12 mouse cellular contexts compared by ENCODE assay signal in the genomic region with DNA sequence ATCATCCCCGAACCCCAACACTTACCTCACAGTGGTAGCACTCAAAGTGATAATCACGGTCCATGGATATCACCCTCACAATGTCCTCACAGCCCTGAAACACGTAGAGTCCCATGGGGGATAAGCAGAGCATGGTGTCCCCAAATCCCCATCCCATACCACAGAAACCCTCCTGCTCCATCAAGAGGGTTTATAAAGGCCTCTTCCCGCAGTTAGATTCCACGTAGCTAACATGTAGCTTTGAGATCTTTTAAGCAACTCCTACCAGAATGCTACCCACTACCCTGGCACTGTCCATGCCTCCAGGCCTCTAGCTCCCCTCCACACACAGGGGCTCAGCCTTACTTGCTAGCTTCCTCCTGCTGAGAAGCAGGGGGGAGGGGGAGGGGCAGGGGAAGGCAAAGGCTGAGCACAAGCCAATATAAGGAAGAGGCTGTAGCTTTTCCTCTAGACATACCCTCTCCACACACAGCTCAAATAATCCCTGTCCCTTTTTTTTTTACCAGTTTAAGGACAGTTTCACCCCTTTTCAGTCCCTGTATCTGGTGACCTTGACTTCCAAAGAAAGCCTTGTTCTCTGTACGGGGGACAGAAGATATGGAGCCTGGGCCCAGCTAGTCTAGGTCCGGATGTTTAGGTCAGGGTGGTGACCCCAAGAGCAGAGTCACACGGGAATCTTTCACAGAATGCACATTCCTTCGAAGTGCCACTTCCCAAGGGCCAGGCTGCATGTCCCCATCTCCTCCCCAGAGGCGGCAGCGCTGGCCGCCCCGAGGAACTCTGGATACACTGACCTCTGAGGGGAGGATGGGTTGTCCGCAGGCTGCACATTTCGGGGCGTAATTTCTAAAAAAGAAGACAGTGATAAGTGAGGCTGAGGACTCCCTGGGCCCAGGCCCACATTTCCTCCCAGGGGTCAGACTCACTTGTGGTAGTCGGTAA. TPM values are rescaled to one million over a fixed set of nuclear protein-coding genes. Genes with fewer than 3 reads are reported as not detected.
DNase-seq lines count a peak whose midpoint lies in the region; ATAC-seq lines count a peak whose summit lies in the region.
"Had no signal": no experiment of that assay in that cellular context is flagged by ENCODE, and none has a peak within 500 bp of the region (broad histone marks: within the 10 kb centered on the region; RNA-seq: fewer than 3 reads in every experiment).

No protein-coding gene starts in this region.

- H3K4me2 ChIP-seq in forebrain, embryonic 16.5 days (ENCODE audit: low read length) = no peak overlapping the region
- H3K4me2 ChIP-seq in midbrain, embryonic 16.5 days (ENCODE audit: low read length) = no peak overlapping the region
- no peak overlapping the region for H3K4me2 ChIP-seq in hindbrain, embryonic 12.5 days (replicated peaks)
- H3K4me2 ChIP-seq in neural tube, embryonic 14.5 days (ENCODE audit: low read depth, low read length) = no peak overlapping the region

- H3K9ac ChIP-seq in forebrain, embryonic 16.5 days (replicated peaks; ENCODE audit: low read depth, low read length) = no peak overlapping the region
- no peak overlapping the region for H3K9ac ChIP-seq in midbrain, embryonic 16.5 days (ENCODE audit: low read depth, low read length)
- no peak overlapping the region for H3K9ac ChIP-seq in hindbrain, embryonic 12.5 days
- no peak overlapping the region for H3K9ac ChIP-seq in neural tube, embryonic 14.5 days (replicated peaks; ENCODE audit: low read depth, low read length)

- DNase-seq in forebrain, embryonic 10.5 days (ENCODE audit: extremely low spot score, low spot score) = peak; percentile 26
- DNase-seq in midbrain, embryonic 10.5 days (ENCODE audit: low spot score) = peak; percentile 48
- DNase-seq in MN1 (ENCODE audit: low spot score) = no peak

- H3K4me1 ChIP-seq in forebrain, embryonic 10.5 days = peaks cover 61% of the 10 kb centered on the region
- H3K4me1 ChIP-seq in forebrain, embryonic 16.5 days (replicated peaks; ENCODE audit: control insufficient read depth, insufficient read depth, low read length) = peaks cover 26% of the 10 kb centered on the region
- peaks cover 61% of the 10 kb centered on the region for H3K4me1 ChIP-seq in midbrain, embryonic 10.5 days
- peaks cover 8% of the 10 kb centered on the region for H3K4me1 ChIP-seq in midbrain, embryonic 16.5 days (ENCODE audit: control insufficient read depth, insufficient read depth, low read length)
- H3K4me1 ChIP-seq in hindbrain, embryonic 12.5 days = peaks cover 43% of the 10 kb centered on the region
- 0 out of 2 replicates have a peak, but pooled peaks cover 10% of the 10 kb centered on the region for H3K4me1 ChIP-seq in neural tube, embryonic 14.5 days (ENCODE audit: control insufficient read depth, insufficient read depth, low read length)

- no peaks in the 10 kb centered on the region for H3K9me3 ChIP-seq in forebrain, embryonic 10.5 days
- H3K9me3 ChIP-seq in forebrain, embryonic 16.5 days (ENCODE audit: control insufficient read depth, low read length) = no peaks in the 10 kb centered on the region
- H3K9me3 ChIP-seq in midbrain, embryonic 10.5 days (replicated peaks) = no peaks in the 10 kb centered on the region
- no peaks in the 10 kb centered on the region for H3K9me3 ChIP-seq in midbrain, embryonic 16.5 days (replicated peaks; ENCODE audit: control insufficient read depth, low read length, poor library complexity, severe bottlenecking)
- no peaks in the 10 kb centered on the region for H3K9me3 ChIP-seq in hindbrain, embryonic 12.5 days (replicated peaks)
- no peaks in the 10 kb centered on the region for H3K9me3 ChIP-seq in neural tube, embryonic 14.5 days (ENCODE audit: control insufficient read depth, low read length)
- H3K9me3 ChIP-seq: megakaryocyte, embryonic 14.5 days had no signal

- H3K4me3 ChIP-seq in forebrain, embryonic 10.5 days = peak overlapping the region; percentile 23
- no peak overlapping the region for H3K4me3 ChIP-seq in forebrain, embryonic 16.5 days (replicated peaks; ENCODE audit: low read length)
- H3K4me3 ChIP-seq in midbrain, embryonic 10.5 days = peak overlapping the region; percentile 27
- no peak overlapping the region for H3K4me3 ChIP-seq in midbrain, embryonic 16.5 days (ENCODE audit: low read depth, low read length)
- H3K4me3 ChIP-seq in hindbrain, embryonic 12.5 days = no peak overlapping the region
- H3K4me3 ChIP-seq in neural tube, embryonic 14.5 days (ENCODE audit: low read depth, low read length) = no peak overlapping the region

- peak overlapping the region; percentile 72 for H3K27ac ChIP-seq in forebrain, embryonic 10.5 days
- H3K27ac ChIP-seq in forebrain, embryonic 16.5 days (ENCODE audit: low read length) = no peak overlapping the region
- H3K27ac ChIP-seq in midbrain, embryonic 10.5 days (replicated peaks) = peak overlapping the region; percentile 71
- no peak overlapping the region for H3K27ac ChIP-seq in midbrain, embryonic 16.5 days (ENCODE audit: low read length)
- peak overlapping the region; percentile 55; the same call in 1 of the 2 replicates for H3K27ac ChIP-seq in hindbrain, embryonic 12.5 days
- H3K27ac ChIP-seq in neural tube, embryonic 14.5 days (ENCODE audit: low read depth, low read length) = peak overlapping the region; percentile 39; the same call in 1 of the 2 replicates

- H3K36me3 ChIP-seq in forebrain, embryonic 10.5 days (replicated peaks) = peaks cover 92% of the 10 kb centered on the region
- H3K36me3 ChIP-seq in forebrain, embryonic 16.5 days (ENCODE audit: control insufficient read depth, insufficient read depth) = no peaks in the 10 kb centered on the region
- H3K36me3 ChIP-seq in midbrain, embryonic 10.5 days = peaks cover 84% of the 10 kb centered on the region
- H3K36me3 ChIP-seq in midbrain, embryonic 16.5 days (ENCODE audit: control insufficient read depth, insufficient read depth, low read length) = no peaks in the 10 kb centered on the region
- peaks cover 34% of the 10 kb centered on the region for H3K36me3 ChIP-seq in hindbrain, embryonic 12.5 days
- H3K36me3 ChIP-seq in neural tube, embryonic 14.5 days (ENCODE audit: control insufficient read depth, insufficient read depth, low read length) = no peaks in the 10 kb centered on the region

- WGBS in forebrain, embryonic 10.5 days = 56% methylated on average over 17 of the region's 17 CpGs
- WGBS in forebrain, embryonic 16.5 days = 66% methylated on average over 17 of the region's 17 CpGs
- 56% methylated on average over 17 of the region's 17 CpGs for WGBS in midbrain, embryonic 10.5 days
- WGBS in midbrain, embryonic 16.5 days = 57% methylated on average over 17 of the region's 17 CpGs
- 51% methylated on average over 17 of the region's 17 CpGs for WGBS in hindbrain, embryonic 12.5 days
- 73% methylated on average over 17 of the region's 17 CpGs for WGBS in neural tube, embryonic 14.5 days

- ATAC-seq in forebrain, embryonic 16.5 days = no peak; the same call in 1 of the 2 replicates
- no peak for ATAC-seq in midbrain, embryonic 16.5 days
- ATAC-seq in hindbrain, embryonic 12.5 days (ENCODE audit: low FRiP score) = no peak
- ATAC-seq in neural tube, embryonic 14.5 days (ENCODE audit: low read depth) = no peak
- no peak for ATAC-seq in megakaryocyte progenitor cell, adult 5-6 weeks (replicated peaks; ENCODE audit: poor library complexity)

- no peaks in the 10 kb centered on the region for H3K27me3 ChIP-seq in forebrain, embryonic 10.5 days (ENCODE audit: poor library complexity, severe bottlenecking)
- no peaks in the 10 kb centered on the region for H3K27me3 ChIP-seq in forebrain, embryonic 16.5 days (replicated peaks; ENCODE audit: control insufficient read depth, insufficient read depth, low read length)
- H3K27me3 ChIP-seq in midbrain, embryonic 10.5 days (ENCODE audit: low read depth, poor library complexity, severe bottlenecking) = no peaks in the 10 kb centered on the region
- peaks cover 7% of the 10 kb centered on the region; the same call in 1 of the 2 replicates for H3K27me3 ChIP-seq in midbrain, embryonic 16.5 days (ENCODE audit: control insufficient read depth, insufficient read depth, low read depth, low read length)
- peaks cover 4% of the 10 kb centered on the region; the same call in 1 of the 2 replicates for H3K27me3 ChIP-seq in hindbrain, embryonic 12.5 days
- H3K27me3 ChIP-seq in neural tube, embryonic 14.5 days (ENCODE audit: control insufficient read depth, insufficient read depth, low read length) = no peaks in the 10 kb centered on the region

RNA-seq across cellular contexts. Expression of a gene that starts 7.6 kb away (rescaled TPM):
- 79.1 and 98.7 TPM in 2 replicates for polyA plus RNA-seq in forebrain, embryonic 10.5 days (2016; fragmentation: Nextera tagmentation; extraction: Ambion mirVana)
- polyA plus RNA-seq in forebrain, embryonic 16.5 days (2015; fragmentation: Nextera tagmentation; extraction: Ambion mirVana) = 8.1 and 8.2 TPM in 2 replicates
- polyA plus RNA-seq in midbrain, embryonic 10.5 days (2016; fragmentation: Nextera tagmentation; extraction: Ambion mirVana) = 66.6 and 88.8 TPM in 2 replicates
- 4.6 and 5.5 TPM in 2 replicates for polyA plus RNA-seq in midbrain, embryonic 16.5 days (2015; fragmentation: Nextera tagmentation; extraction: Ambion mirVana)
- 37.9 and 40.9 TPM in 2 replicates for polyA plus RNA-seq in hindbrain, embryonic 12.5 days (2016; fragmentation: Nextera tagmentation; extraction: Ambion mirVana)
- 2.3 and 5.7 TPM in 2 replicates for polyA plus RNA-seq in neural tube, embryonic 14.5 days (2014; fragmentation: Nextera tagmentation; extraction: Ambion mirVana)
- 1.2 and 2.1 TPM in 2 replicates for total RNA-seq in megakaryocyte progenitor cell, adult 5-6 weeks (2015)
- 0.29 and 1.2 TPM in 2 replicates for total RNA-seq in megakaryocyte progenitor cell, adult 5-6 weeks (2017)

RNA-seq across cellular contexts. Expression of a gene that starts 15.3 kb away (rescaled TPM):
- 59.1 and 65.4 TPM in 2 replicates for polyA plus RNA-seq in forebrain, embryonic 10.5 days (2016; fragmentation: Nextera tagmentation; extraction: Ambion mirVana)
- 25.9 and 29.2 TPM in 2 replicates for polyA plus RNA-seq in forebrain, embryonic 16.5 days (2015; fragmentation: Nextera tagmentation; extraction: Ambion mirVana)
- polyA plus RNA-seq in midbrain, embryonic 10.5 days (2016; fragmentation: Nextera tagmentation; extraction: Ambion mirVana) = 48.0 and 53.8 TPM in 2 replicates
- 12.9 and 13.1 TPM in 2 replicates for polyA plus RNA-seq in midbrain, embryonic 16.5 days (2015; fragmentation: Nextera tagmentation; extraction: Ambion mirVana)
- 32.4 and 37.2 TPM in 2 replicates for polyA plus RNA-seq in hindbrain, embryonic 12.5 days (2016; fragmentation: Nextera tagmentation; extraction: Ambion mirVana)
- polyA plus RNA-seq in neural tube, embryonic 14.5 days (2014; fragmentation: Nextera tagmentation; extraction: Ambion mirVana) = 22.0 and 23.0 TPM in 2 replicates
- 62.1 and 62.7 TPM in 2 replicates for total RNA-seq in megakaryocyte progenitor cell, adult 5-6 weeks (2015)
- 90.7 and 94.0 TPM in 2 replicates for total RNA-seq in megakaryocyte progenitor cell, adult 5-6 weeks (2017)

RNA-seq across cellular contexts. Expression of a gene that starts 36.1 kb away (rescaled TPM):
- polyA plus RNA-seq in forebrain, embryonic 10.5 days (2016; fragmentation: Nextera tagmentation; extraction: Ambion mirVana) = 9.5 and 11.0 TPM in 2 replicates
- 6.9 and 8.3 TPM in 2 replicates for polyA plus RNA-seq in forebrain, embryonic 16.5 days (2015; fragmentation: Nextera tagmentation; extraction: Ambion mirVana)
- 10.7 and 11.0 TPM in 2 replicates for polyA plus RNA-seq in midbrain, embryonic 10.5 days (2016; fragmentation: Nextera tagmentation; extraction: Ambion mirVana)
- 5.2 and 5.6 TPM in 2 replicates for polyA plus RNA-seq in midbrain, embryonic 16.5 days (2015; fragmentation: Nextera tagmentation; extraction: Ambion mirVana)
- 8.2 and 9.1 TPM in 2 replicates for polyA plus RNA-seq in hindbrain, embryonic 12.5 days (2016; fragmentation: Nextera tagmentation; extraction: Ambion mirVana)
- 4.6 and 5.0 TPM in 2 replicates for polyA plus RNA-seq in neural tube, embryonic 14.5 days (2014; fragmentation: Nextera tagmentation; extraction: Ambion mirVana)
- total RNA-seq in megakaryocyte progenitor cell, adult 5-6 weeks (2015) = 6.9 and 14.0 TPM in 2 replicates
- total RNA-seq in megakaryocyte progenitor cell, adult 5-6 weeks (2017) = 5.1 TPM in 2 replicates

RNA-seq across cellular contexts. Expression of a gene that starts 48.1 kb away (rescaled TPM):
- polyA plus RNA-seq in forebrain, embryonic 10.5 days (2016; fragmentation: Nextera tagmentation; extraction: Ambion mirVana) = 478 and 497 TPM in 2 replicates
- polyA plus RNA-seq in forebrain, embryonic 16.5 days (2015; fragmentation: Nextera tagmentation; extraction: Ambion mirVana) = 399 and 428 TPM in 2 replicates
- polyA plus RNA-seq in midbrain, embryonic 10.5 days (2016; fragmentation: Nextera tagmentation; extraction: Ambion mirVana) = 470 and 478 TPM in 2 replicates
- 412 and 432 TPM in 2 replicates for polyA plus RNA-seq in midbrain, embryonic 16.5 days (2015; fragmentation: Nextera tagmentation; extraction: Ambion mirVana)
- polyA plus RNA-seq in hindbrain, embryonic 12.5 days (2016; fragmentation: Nextera tagmentation; extraction: Ambion mirVana) = 354 and 376 TPM in 2 replicates
- polyA plus RNA-seq in neural tube, embryonic 14.5 days (2014; fragmentation: Nextera tagmentation; extraction: Ambion mirVana) = 428 and 435 TPM in 2 replicates
- 189 and 217 TPM in 2 replicates for total RNA-seq in megakaryocyte progenitor cell, adult 5-6 weeks (2015)
- total RNA-seq in megakaryocyte progenitor cell, adult 5-6 weeks (2017) = 58.9 and 64.6 TPM in 2 replicates

RNA-seq across cellular contexts. Expression of a gene that starts 51.5 kb away (rescaled TPM):
- polyA plus RNA-seq in forebrain, embryonic 10.5 days (2016; fragmentation: Nextera tagmentation; extraction: Ambion mirVana) = 0.05 and 0.12 TPM in 2 replicates
- polyA plus RNA-seq in forebrain, embryonic 16.5 days (2015; fragmentation: Nextera tagmentation; extraction: Ambion mirVana) = not detected in 2 replicates
- polyA plus RNA-seq in midbrain, embryonic 10.5 days (2016; fragmentation: Nextera tagmentation; extraction: Ambion mirVana) = 0.06 and 0.12 TPM in 2 replicates
- polyA plus RNA-seq in midbrain, embryonic 16.5 days (2015; fragmentation: Nextera tagmentation; extraction: Ambion mirVana) = 0.06 TPM in 1 of 2 replicates, not detected in the other
- polyA plus RNA-seq in hindbrain, embryonic 12.5 days (2016; fragmentation: Nextera tagmentation; extraction: Ambion mirVana) = not detected in 2 replicates
- 0.05 and 0.26 TPM in 2 replicates for polyA plus RNA-seq in neural tube, embryonic 14.5 days (2014; fragmentation: Nextera tagmentation; extraction: Ambion mirVana)
- total RNA-seq in megakaryocyte progenitor cell, adult 5-6 weeks (2015) = not detected in 2 replicates
- total RNA-seq in megakaryocyte progenitor cell, adult 5-6 weeks (2017) = 0.04 TPM in 1 of 2 replicates, not detected in the other
- total RNA-seq: adrenal gland, adult 18-20 months had no signal
- polyA plus RNA-seq: intestine, embryonic 14.5 days; spleen, adult 2 months had no signal

Comparison
In these comparisons a context has a peak if more than half of its experiments do, and no peak if none do; other contexts are left out.
1. H3K27ac ChIP-seq: peak in forebrain, embryonic 10.5 days (single experiment), midbrain, embryonic 10.5 days (single experiment), hindbrain, embryonic 12.5 days (single experiment) and neural tube, embryonic 14.5 days (single experiment); none in forebrain, embryonic 16.5 days (single experiment) and midbrain, embryonic 16.5 days (single experiment).
2. H3K4me3 ChIP-seq: peak in forebrain, embryonic 10.5 days (single experiment) and midbrain, embryonic 10.5 days (single experiment); none in forebrain, embryonic 16.5 days (single experiment), midbrain, embryonic 16.5 days (single experiment), hindbrain, embryonic 12.5 days (single experiment) and neural tube, embryonic 14.5 days (single experiment).